Mouse (Mus musculus): ENCODE measurements at regions not wholly inside any gene's neighbourhood (a gene's known extent, or its start where the extent isn't known, plus 50 kb on each side); places are given as distances from the start of the nearest gene placed in this dataset.
"Not testable (repeated sequence)": the region's sequence is repeated elsewhere in the genome, so short reads cannot be mapped to it uniquely, and the experiment has no call there.

DNA sequence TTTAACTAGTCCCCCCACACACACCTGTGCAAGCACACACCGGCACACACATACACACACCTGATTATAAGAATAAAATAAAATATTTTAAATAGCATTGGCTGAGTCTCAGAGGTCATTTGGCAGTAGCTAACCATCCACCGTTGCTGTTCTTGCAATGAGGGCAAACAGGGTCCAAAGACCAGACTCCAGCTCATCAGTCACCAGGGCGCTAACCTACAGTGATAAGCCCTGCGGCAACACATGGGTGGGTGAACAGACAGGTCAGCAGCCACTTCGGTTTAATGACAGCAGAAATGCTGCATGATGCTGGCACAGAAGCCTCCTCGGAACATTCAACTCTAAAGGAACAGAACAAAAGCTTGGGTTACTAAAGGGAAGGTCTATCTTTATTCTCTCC, 54.9 kb downstream of the Tas2r134 start:
- DNase-seq, result peak; percentile 24

DNA sequence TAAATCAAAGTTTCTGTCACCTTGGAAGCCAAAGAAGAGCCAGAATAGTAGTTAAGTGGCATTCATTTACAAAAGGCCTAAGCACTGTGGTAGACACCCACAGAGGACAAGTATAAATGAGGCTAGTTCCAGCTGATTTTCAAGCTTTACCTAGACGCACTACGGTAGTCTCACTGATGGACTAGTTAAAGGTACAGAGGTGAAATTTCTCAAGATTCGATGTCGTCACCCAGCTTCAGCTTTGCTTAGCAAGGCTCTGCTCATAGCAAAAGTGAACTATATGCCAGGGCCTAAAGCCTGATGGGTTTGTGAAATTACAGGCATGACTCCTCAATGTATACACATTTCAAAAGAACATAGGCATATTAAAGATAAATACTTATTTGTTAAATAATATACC, 55.4 kb downstream of the Tas2r134 start:
- no peak for DNase-seq

DNA sequence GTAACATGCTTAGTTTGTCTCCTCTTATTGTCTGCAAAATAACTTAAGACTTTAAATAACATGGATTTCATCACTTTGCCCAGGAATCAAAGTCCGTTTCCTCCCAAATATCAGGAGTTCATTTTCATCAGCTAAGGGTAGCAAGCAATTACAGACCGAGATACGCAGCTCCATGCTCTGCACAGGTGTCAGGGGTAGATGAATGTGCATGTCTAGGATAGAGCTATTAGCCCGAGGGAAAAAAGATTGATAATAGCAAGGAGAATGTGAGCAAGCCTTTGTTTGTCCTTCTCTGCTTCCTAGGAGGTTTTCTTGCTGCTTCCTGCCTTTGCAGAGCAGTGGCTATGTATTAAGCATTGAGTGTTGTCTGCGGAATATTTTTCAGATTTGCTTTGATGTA, 77.8 kb downstream of the Tas2r134 start:
- DNase-seq, result no peak

DNA sequence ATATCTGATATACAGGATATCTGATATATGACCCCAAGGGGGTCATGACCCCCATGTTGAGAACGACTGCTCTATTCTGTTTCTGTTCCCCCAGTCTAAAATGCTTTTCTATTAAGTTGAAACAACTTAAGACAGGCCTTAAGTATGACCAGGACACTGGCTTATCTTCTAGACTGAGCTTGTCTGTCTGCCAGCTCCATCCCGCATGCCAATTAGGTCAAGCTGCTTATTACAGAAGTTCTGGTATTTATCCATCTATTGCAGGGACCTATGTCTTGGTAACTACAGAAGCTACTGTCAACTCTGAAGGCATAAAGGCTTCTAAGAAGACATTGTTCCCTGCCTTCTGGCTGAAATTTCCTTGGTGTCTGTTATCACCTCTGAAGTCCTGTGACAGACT, 81.4 kb downstream of the Tas2r134 start:
- DNase-seq, result no peak

DNA sequence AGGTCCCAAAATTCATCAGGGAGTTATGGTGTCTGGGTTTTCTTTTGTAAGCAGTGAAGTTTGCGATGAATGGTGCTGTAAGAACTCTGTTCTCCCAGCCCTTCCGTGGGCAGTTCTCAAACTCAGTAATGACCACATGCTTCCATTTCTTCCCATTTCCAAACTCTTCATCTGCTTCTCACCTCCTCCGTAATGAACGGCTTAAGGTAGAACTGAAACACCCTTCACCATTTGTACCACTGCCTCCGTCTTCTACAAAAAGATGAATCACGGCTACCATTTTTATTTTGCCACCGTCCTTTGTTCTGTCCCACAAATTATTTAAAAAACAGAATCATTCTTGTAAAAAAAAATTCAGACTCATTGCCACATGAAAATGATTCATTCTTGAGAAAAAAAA, 85.3 kb downstream of the Tas2r134 start:
- DNase-seq, result no peak

DNA sequence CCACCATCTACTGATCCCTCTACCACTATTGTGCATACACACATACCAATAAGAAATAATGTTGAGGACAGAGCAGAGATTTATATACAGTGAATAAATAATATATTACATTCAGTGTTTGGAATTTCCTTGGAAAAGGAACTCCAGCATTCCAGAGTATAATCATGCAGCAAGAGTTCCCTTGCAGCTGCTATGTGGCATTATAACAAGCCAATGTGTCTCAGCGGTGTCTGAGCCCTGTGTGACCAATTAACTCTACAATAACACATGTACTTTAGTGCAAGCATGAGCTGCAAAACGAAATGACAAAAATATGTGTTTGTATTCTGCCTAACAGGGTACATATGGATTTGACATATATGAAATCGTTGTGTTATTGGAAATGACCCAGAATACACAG, 103.5 kb downstream of the Tas2r134 start:
- DNase-seq, result no peak

GRCm38 (mm10) chr2:51731703-51732102, 104.4 kb downstream of the Tas2r134 start:
- no peak for DNase-seq

DNA sequence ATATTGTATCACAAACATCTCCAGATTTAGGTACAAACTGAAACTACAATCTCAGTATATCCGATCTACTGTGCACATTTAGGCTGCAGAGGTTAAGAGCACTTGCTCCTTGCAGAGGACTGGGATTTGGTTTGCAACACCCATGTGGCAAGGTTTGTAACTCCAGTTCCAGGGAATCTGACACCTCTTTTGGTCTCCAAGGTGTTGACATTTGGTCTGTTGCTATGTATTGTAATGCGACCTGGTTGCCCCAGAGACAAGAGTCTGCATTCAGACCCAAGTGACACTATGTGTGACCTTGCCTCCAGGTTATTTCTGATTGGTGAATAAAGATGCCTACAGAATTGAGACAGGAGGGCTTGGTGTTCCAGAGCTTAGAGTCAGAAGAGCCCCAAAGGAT, 105.0 kb downstream of the Tas2r134 start:
- DNase-seq, result no peak

- no peak for DNase-seq
Measured at GRCm38 (mm10) chr2:51733218-51733617, 105.9 kb downstream of the Tas2r134 start.

GRCm38 (mm10) chr2:51736452-51736851, 109.1 kb downstream of the Tas2r134 start:
- DNase-seq, result no peak

DNA sequence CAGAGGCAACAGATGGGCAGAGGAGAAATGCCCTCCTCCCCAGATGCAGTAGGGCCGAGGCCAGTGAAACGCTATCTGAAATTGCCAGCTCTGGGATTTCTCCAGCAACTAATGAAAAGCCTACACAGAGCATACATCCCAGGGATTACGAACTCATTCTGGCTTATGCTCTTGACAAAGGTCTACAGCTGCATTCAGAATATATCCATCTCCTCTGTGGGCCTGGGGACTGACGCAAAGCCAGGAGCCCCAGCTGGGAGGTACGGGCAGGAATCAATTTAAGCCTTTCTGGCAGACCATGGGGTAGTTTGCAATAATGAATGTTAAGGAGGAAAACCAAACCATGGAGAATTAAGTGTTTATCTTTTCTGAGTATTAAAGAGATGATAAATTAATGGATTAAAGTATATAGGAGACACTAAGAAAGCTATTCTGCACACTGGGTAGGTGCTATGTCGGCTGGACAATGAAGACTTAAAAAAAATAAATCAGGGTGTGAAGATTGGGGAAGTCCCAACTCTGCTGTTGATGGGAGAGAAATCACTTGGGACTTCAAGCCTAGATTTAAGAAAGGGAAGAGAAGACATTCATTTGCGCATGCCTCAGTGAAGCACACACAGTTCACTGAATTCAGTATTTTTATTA, 120.5 kb downstream of the Tas2r134 start:
- no peak for DNase-seq

- DNase-seq, result no peak
Measured at GRCm38 (mm10) chr2:51749247-51749646, 121.9 kb downstream of the Tas2r134 start.

DNA sequence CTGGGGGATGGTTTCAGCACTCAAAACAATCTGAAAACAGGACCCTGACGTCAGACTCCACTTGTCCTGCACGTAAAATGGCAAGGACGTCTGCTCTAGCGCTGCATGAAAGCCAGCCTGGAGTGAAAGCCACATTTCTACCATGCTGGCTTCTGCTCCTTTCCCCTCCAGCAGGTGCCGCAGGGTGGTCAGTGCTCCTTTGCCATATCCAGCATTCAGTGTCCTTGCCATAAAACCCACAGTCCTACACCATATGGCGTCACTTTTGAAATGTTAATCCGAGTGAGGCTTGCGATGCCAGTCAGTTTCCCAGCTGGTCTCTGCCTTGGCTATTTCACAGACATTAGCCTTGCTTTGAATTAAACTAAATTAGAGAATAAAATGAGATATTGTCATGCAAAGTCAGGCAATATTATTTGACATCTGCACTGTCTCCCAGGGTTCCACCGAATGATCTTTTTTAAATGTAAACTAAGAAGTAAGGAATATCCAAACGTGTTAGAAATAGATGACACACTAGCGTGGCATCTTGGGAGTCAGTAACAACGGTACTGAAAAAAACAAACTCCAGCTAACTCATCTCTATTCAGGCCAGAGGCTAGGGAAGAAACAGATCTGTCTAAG, 125.7 kb downstream of the Tas2r134 start:
- no peak for DNase-seq

- DNase-seq, result no peak
Measured at GRCm38 (mm10) chr2:51753565-51754031, 126.3 kb downstream of the Tas2r134 start.

DNA sequence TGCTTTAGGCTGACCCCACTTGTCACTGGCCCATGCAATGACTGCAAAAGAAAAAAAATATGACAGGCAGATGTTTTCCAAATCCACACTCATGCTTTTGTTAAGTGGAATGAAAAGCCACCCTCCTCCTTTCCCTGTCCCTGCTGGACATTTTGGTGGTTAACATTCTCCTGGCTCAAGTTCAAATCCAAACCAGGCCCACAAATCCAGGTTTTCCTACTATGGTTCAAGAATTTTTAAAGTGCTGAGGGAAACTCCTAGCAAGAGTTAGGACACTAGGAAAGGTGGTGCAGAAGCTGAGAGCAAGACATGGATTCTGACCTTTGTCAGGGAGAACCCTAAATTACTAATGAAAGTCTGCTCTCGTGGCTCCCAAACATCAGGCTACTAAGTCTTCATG, 130.1 kb downstream of the Tas2r134 start:
- no peak for DNase-seq

- no peak for DNase-seq
Measured at GRCm38 (mm10) chr2:51758093-51758492, 130.8 kb downstream of the Tas2r134 start.

DNA sequence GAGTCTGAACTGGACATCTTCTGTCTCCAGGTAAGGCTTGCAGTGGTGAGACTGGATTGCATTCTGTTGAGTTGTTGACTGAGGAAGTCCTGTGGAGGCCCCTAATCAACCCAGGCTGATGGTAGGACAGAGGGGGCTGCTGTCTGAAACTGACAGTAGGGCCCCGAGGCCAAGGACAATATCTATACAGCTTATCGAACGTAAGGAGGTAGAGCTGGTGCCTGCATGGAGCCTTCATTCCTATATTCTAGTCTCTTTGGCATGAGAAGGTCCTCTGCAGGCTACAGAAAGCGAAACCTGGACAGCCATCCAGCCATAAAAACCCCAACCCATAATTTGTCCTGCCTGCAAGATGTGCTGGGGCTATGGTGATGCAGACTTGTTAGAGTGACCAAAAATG, 135.6 kb downstream of the Tas2r134 start:
- no peak for DNase-seq

DNA sequence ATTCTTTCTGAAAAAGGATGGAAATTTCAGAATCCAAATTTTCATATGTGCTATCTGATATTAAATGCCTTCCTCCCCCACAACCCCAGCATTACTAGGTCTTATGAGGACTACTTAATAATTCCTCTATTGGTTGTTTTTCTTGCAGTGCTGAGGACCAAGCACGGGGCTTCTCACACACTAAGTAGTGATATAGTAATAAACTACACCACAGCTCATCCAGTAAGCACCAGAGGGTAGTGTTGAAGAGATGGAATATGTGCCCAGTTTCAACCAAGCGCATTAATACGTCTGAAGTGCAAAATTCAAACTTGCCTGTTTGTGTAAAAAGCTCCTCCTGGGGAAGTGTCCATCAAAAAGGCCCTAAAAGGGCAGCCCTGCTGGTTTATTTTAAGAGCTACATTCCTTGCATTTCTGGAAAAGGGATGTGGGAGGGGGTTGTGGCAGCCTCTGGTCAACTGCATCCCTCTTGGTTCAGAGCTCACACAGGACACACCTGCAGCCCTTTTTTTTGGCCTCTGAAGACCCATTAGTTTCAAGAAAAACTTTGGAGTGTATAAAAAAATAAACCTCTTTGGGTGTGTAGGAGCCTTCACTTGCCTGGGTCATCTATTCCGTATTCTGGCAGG, 140.3 kb downstream of the Tas2r134 start:
- peak; percentile 3 for DNase-seq

DNA sequence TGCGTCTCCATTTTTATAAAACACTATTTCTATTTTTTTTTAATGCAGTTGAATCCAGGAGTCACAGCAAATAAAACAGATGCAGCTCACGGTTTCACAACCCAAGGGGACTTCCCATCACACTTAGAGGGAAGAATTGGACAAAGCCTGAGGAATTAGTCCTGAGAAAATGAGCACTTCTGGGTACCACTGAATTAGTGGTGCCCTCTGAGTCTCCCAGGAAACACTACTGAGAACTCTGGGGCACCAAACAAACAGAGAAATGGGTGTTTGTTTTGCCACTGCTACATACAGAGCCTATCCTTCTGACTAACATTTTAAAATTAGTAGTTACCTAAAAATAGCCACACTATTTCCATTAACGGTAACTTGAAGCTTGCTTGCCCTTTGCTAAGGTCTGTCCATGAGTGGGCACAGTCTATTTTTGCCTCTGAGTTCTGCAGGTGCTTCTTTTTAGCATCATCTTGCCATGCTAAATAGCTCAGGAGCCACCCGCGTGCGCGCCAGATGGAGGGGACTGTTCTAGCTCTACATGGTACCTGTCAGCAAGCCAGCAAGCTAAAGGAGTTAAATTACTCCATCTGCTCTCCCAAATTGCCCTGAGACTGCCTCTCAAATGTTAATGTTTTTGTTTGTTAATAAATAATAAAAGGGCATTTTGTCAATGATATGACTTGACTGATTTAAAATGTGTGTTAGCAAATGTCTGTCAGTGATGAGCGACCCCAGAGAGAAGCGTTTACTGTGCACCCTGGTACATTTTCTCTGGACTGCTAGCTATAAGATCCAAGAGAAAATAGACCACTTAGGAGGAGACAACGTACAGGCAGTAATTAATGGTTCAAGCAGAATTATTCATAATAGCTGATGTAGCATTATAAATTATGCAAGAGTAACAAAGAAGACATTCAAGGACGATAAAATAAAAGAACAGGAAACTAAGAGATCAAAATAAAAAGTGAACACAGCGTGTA, 141.3 kb downstream of the Tas2r134 start:
- no peak for DNase-seq

- DNase-seq, result no peak
Measured at GRCm38 (mm10) chr2:51785169-51785568, 149.8 kb downstream of the Rbm43 start.

DNA sequence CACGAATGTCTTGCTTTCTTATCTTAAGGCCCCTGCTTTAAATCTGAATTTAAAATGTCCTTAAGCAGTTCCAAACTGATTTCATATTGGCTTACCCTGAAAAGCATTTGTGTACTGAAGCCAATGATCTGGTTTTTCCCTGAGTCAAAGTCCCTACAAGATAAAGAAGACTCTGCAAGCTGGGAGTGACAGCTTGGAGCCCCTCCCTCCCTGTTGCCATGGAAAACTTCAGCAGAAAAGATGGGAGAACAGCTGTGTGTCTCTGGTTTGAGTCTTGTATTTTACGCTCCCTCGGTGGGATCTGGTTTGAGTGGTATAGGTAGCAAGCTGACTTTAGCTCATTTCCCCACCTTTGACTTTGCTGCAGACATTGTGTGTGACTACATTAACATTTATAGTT, 146.1 kb downstream of the Rbm43 start:
- no peak for DNase-seq

- DNase-seq, result not testable (repeated sequence)
Measured at GRCm38 (mm10) chr2:51793291-51793690, 141.7 kb downstream of the Rbm43 start.

DNA sequence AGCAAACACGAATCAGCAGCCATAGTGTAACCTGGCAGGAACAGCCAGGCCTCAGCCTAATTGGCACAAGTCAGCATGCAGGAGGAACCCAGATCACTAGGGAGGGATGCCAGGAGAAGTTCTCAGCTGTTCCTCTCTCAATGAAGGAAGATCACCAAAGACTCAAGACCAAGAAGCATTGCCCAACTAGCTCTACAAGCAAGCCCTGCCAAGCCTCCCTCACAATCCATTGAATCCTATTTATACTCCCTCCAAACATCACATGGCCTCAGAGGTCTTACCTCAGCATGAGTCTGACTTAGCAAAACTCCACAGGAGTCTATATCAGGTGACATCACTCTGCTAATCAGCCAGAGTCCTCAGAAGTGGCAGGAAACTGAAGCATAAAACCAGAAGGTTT, 135.1 kb downstream of the Rbm43 start:
- DNase-seq, result no peak
